In genomic region chr14:32005673-32006261, GRCm38 (mm10) we compare ENCODE assay signal across 12 mouse cellular contexts. TPM values are rescaled to one million over a fixed set of nuclear protein-coding genes. Genes with fewer than 3 reads are reported as not detected.
A peak's percentile ranks its signal among the peaks of the same experiment; 100 is the strongest.
DNase-seq lines count a peak whose midpoint lies in the region; ATAC-seq and TF ChIP-seq lines count a peak whose summit lies in the region.
"Had no signal": no experiment of that assay in that cellular context is flagged by ENCODE, and none has a peak within 500 bp of the region (broad histone marks: within the 10 kb centered on the region; RNA-seq: fewer than 3 reads in every experiment).

No protein-coding gene starts in this region.

- no peak for TF ChIP-seq POLR2A in liver, adult 2 months (IDR thresholded peaks at IDR 0.05; ENCODE audit: extremely low read depth, insufficient read depth, low read length)

- H3K4me1 ChIP-seq in liver, adult 2 months (ENCODE audit: control insufficient read depth, insufficient read depth, low read length) = 0 out of 2 replicates have a peak, but pooled peaks cover 2% of the 10 kb centered on the region
- H3K4me1 ChIP-seq in liver, embryonic 11.5 days (replicated peaks; ENCODE audit: control insufficient read depth, insufficient read depth, low read length) = no peaks in the 10 kb centered on the region
- H3K4me1 ChIP-seq in forebrain, embryonic 13.5 days = 0 out of 2 replicates have a peak, but pooled peaks cover 11% of the 10 kb centered on the region
- H3K4me1 ChIP-seq: intestine, embryonic 15.5 days; limb, embryonic 12.5 days had no signal

- peak overlapping the region; percentile 39; the same call in 1 of the 2 replicates for H3K27ac ChIP-seq in liver, adult 2 months (replicated peaks; ENCODE audit: insufficient read depth, low read depth, low read length)
- H3K27ac ChIP-seq in liver, embryonic 11.5 days (ENCODE audit: low read depth, low read length) = no peak overlapping the region
- no peak overlapping the region for H3K27ac ChIP-seq in forebrain, embryonic 13.5 days
- H3K27ac ChIP-seq: intestine, embryonic 15.5 days; limb, embryonic 12.5 days had no signal

- no peaks in the 10 kb centered on the region for H3K9me3 ChIP-seq in liver, embryonic 11.5 days (ENCODE audit: control insufficient read depth, low read length)
- H3K9me3 ChIP-seq in forebrain, embryonic 13.5 days (replicated peaks) = no peaks in the 10 kb centered on the region
- H3K9me3 ChIP-seq: intestine, embryonic 15.5 days had no signal

- H3K79me2 ChIP-seq in liver, adult 2 months (ENCODE audit: control insufficient read depth, insufficient read depth, low read length) = no peaks in the 10 kb centered on the region

- H3K4me3 ChIP-seq in liver, adult 2 months (ENCODE audit: insufficient read depth, low read depth, low read length) = no peak overlapping the region
- no peak overlapping the region for H3K4me3 ChIP-seq in liver, embryonic 11.5 days (ENCODE audit: low read depth, low read length)
- H3K4me3 ChIP-seq in forebrain, embryonic 13.5 days = no peak overlapping the region
- H3K4me3 ChIP-seq: intestine, embryonic 15.5 days; limb, embryonic 12.5 days had no signal

- no peak overlapping the region for H3K4me2 ChIP-seq in liver, embryonic 11.5 days
- no peak overlapping the region for H3K4me2 ChIP-seq in forebrain, embryonic 13.5 days
- H3K4me2 ChIP-seq: intestine, embryonic 15.5 days; limb, embryonic 12.5 days had no signal

- no peak for TF ChIP-seq CTCF in liver, adult 2 months (IDR thresholded peaks at IDR 0.05; ENCODE audit: low read depth, low read length)

- no peaks in the 10 kb centered on the region for H3K36me3 ChIP-seq in liver, adult 2 months (ENCODE audit: control insufficient read depth, insufficient read depth, low read length)
- no peaks in the 10 kb centered on the region for H3K36me3 ChIP-seq in liver, embryonic 11.5 days (ENCODE audit: control insufficient read depth, insufficient read depth, low read length)
- H3K36me3 ChIP-seq in forebrain, embryonic 13.5 days (ENCODE audit: poor library complexity, severe bottlenecking) = no peaks in the 10 kb centered on the region
- H3K36me3 ChIP-seq: intestine, embryonic 15.5 days; limb, embryonic 12.5 days had no signal

- WGBS in liver, adult 2 months = 72% methylated on average over 9 of the region's 9 CpGs
- WGBS in liver, embryonic 11.5 days = 68% methylated on average over 9 of the region's 9 CpGs
- 88% methylated on average over 9 of the region's 9 CpGs for WGBS in forebrain, embryonic 13.5 days

- no peak for ATAC-seq in liver, embryonic 11.5 days (replicated peaks; ENCODE audit: low FRiP score)
- no peak for ATAC-seq in megakaryocyte progenitor cell, adult 5-6 weeks (replicated peaks; ENCODE audit: poor library complexity)
- ATAC-seq in forebrain, embryonic 13.5 days = no peak
- ATAC-seq: intestine, embryonic 15.5 days had no signal

- H3K27me3 ChIP-seq in liver, adult 2 months (ENCODE audit: control insufficient read depth, insufficient read depth, low read length) = no peaks in the 10 kb centered on the region
- no peaks in the 10 kb centered on the region for H3K27me3 ChIP-seq in liver, embryonic 11.5 days (replicated peaks; ENCODE audit: control insufficient read depth, insufficient read depth, low read length)
- no peaks in the 10 kb centered on the region for H3K27me3 ChIP-seq in forebrain, embryonic 13.5 days
- H3K27me3 ChIP-seq: intestine, embryonic 15.5 days; limb, embryonic 12.5 days had no signal

- H3K9ac ChIP-seq in liver, adult 2 months (ENCODE audit: low read depth, low read length) = no peak overlapping the region
- H3K9ac ChIP-seq in liver, embryonic 11.5 days (ENCODE audit: low read depth, low read length) = no peak overlapping the region
- no peak overlapping the region for H3K9ac ChIP-seq in forebrain, embryonic 13.5 days
- H3K9ac ChIP-seq: intestine, embryonic 15.5 days; limb, embryonic 12.5 days had no signal

- peak; percentile 41 to 78 for DNase-seq in adrenal gland, adult (ENCODE audit: inconsistent age in 2 of 2, low spot score in 1 of 2)
- DNase-seq in adrenal gland, postnatal 25 days = no peak
- no peak for DNase-seq in liver, adult 2 months (ENCODE audit: extremely low read depth, low read depth, low spot score)
- no peak for DNase-seq in liver, embryonic 11.5 days (ENCODE audit: low spot score)
- peak; percentile 1 to 19 for DNase-seq in CD8-positive naive resting alpha-beta T cell, adult 2 months (ENCODE audit: low read depth in 2 of 2, low spot score in 2 of 2)
- DNase-seq in kidney, adult 9 months = peak; percentile 50
- DNase-seq: gastrocnemius, postnatal 25 days; right cerebral cortex, postnatal 14 days had no signal

RNA-seq across cellular contexts. Expression of gene Galnt15, which starts 23.0 kb away (rescaled TPM):
- 4.3 and 4.6 TPM in 2 replicates for total RNA-seq in adrenal gland, postnatal 25 days (2021)
- total RNA-seq in liver, adult 2 months (2014; rRNA removed) = 0.92 and 2.4 TPM in 2 replicates
- polyA plus RNA-seq in liver, adult 2 months (2012; rRNA removed) = 0.30 and 0.62 TPM in 2 replicates
- not detected in 2 replicates for polyA plus RNA-seq in liver, embryonic 11.5 days (2014; fragmentation: Nextera tagmentation; extraction: Ambion mirVana)
- not detected in 2 replicates for total RNA-seq in megakaryocyte progenitor cell, adult 5-6 weeks (2015)
- not detected in 2 replicates for total RNA-seq in megakaryocyte progenitor cell, adult 5-6 weeks (2017)
- polyA plus RNA-seq in forebrain, embryonic 13.5 days (2015; fragmentation: Nextera tagmentation; extraction: Ambion mirVana) = 0.10 and 0.19 TPM in 2 replicates
- polyA plus RNA-seq: limb, embryonic 12.5 days had no signal

Comparison
In these comparisons a context has a peak if more than half of its experiments do, and no peak if none do; other contexts are left out.
1. DNase-seq: peak in adrenal gland, adult (2 of 2), CD8-positive naive resting alpha-beta T cell, adult 2 months (2 of 2) and kidney, adult 9 months (single experiment); none in adrenal gland, postnatal 25 days (single experiment), liver, adult 2 months (single experiment) and liver, embryonic 11.5 days (single experiment).